Mouse (Mus musculus): ENCODE results near the gene Gid8. TPM values are rescaled to one million over a fixed set of nuclear protein-coding genes. Genes with fewer than 3 reads are reported as not detected.

The Gid8 gene
- polyA plus RNA-seq, 1 experiment = 35.5 TPM

- no peak for TF ChIP-seq POLR2A (IDR thresholded peaks at IDR 0.05; ENCODE audit: control insufficient read depth, extremely low read depth, insufficient read depth, low read length, poor library complexity)
- no peak for TF ChIP-seq CTCF (IDR thresholded peaks at IDR 0.05; ENCODE audit: borderline replicate concordance, control insufficient read depth, extremely low read depth, insufficient read depth, low read length, poor library complexity)
- Histone ChIP-seq H3K4me1 (replicated peaks; ENCODE audit: control insufficient read depth, insufficient read depth, low read length) (peaks cover 4% of the 10 kb centered on the region; the same call in 1 of the 2 replicates), H3K4me3 (ENCODE audit: control insufficient read depth, insufficient read depth, low read length) (no peak overlapping the region), H3K27me3 (ENCODE audit: control insufficient read depth, insufficient read depth, low read length) (no peaks in the 10 kb centered on the region), H3K27ac (ENCODE audit: control insufficient read depth, insufficient read depth, low read length) (no peak overlapping the region), H3K36me3 (ENCODE audit: control insufficient read depth, insufficient read depth, low read length) (peaks cover 77% of the 10 kb centered on the region)
- 66% methylated on average over 4 of the region's 4 CpGs for WGBS
- DNase-seq = no peak
Observed at GRCm38 (mm10) chr2:180684031-180684430, 25.9 kb upstream of the Gid8 start.

GRCm38 (mm10) chr2:180689841-180690240, 20.1 kb upstream of the Gid8 start:
- DNase-seq = no peak
- no peak overlapping the region for H3K4me3 ChIP-seq (ENCODE audit: control insufficient read depth, insufficient read depth, low read length)
- H3K4me1 ChIP-seq (replicated peaks; ENCODE audit: control insufficient read depth, insufficient read depth, low read length) = peaks cover 6% of the 10 kb centered on the region
- no peak for TF ChIP-seq POLR2A (IDR thresholded peaks at IDR 0.05; ENCODE audit: control insufficient read depth, extremely low read depth, insufficient read depth, low read length, poor library complexity)
- no peak for TF ChIP-seq CTCF (IDR thresholded peaks at IDR 0.05; ENCODE audit: borderline replicate concordance, control insufficient read depth, extremely low read depth, insufficient read depth, low read length, poor library complexity)
- H3K36me3 ChIP-seq (ENCODE audit: control insufficient read depth, insufficient read depth, low read length) = peaks cover 57% of the 10 kb centered on the region
- no peak overlapping the region for H3K27ac ChIP-seq (ENCODE audit: control insufficient read depth, insufficient read depth, low read length)
- WGBS = 63% methylated on average over 5 of the region's 5 CpGs
- no peaks in the 10 kb centered on the region for H3K27me3 ChIP-seq (ENCODE audit: control insufficient read depth, insufficient read depth, low read length)

GRCm38 (mm10) chr2:180692630-180693029, 17.3 kb upstream of the Gid8 start:
- Histone ChIP-seq H3K27me3 (ENCODE audit: control insufficient read depth, insufficient read depth, low read length) (no peaks in the 10 kb centered on the region), H3K27ac (ENCODE audit: control insufficient read depth, insufficient read depth, low read length) (no peak overlapping the region), H3K36me3 (ENCODE audit: control insufficient read depth, insufficient read depth, low read length) (peaks cover 30% of the 10 kb centered on the region), H3K4me1 (replicated peaks; ENCODE audit: control insufficient read depth, insufficient read depth, low read length) (peaks cover 8% of the 10 kb centered on the region), H3K4me3 (ENCODE audit: control insufficient read depth, insufficient read depth, low read length) (no peak overlapping the region)
- DNase-seq = no peak
- no peak for TF ChIP-seq CTCF (IDR thresholded peaks at IDR 0.05; ENCODE audit: borderline replicate concordance, control insufficient read depth, extremely low read depth, insufficient read depth, low read length, poor library complexity)
- no peak for TF ChIP-seq POLR2A (IDR thresholded peaks at IDR 0.05; ENCODE audit: control insufficient read depth, extremely low read depth, insufficient read depth, low read length, poor library complexity)
- 3% methylated on average over 1 of the region's 1 CpGs for WGBS

GRCm38 (mm10) chr2:180695176-180695575, 14.7 kb upstream of the Gid8 start:
- Histone ChIP-seq H3K4me1 (replicated peaks; ENCODE audit: control insufficient read depth, insufficient read depth, low read length) (peaks cover 10% of the 10 kb centered on the region), H3K36me3 (ENCODE audit: control insufficient read depth, insufficient read depth, low read length) (peaks cover 4% of the 10 kb centered on the region), H3K27me3 (ENCODE audit: control insufficient read depth, insufficient read depth, low read length) (no peaks in the 10 kb centered on the region), H3K4me3 (ENCODE audit: control insufficient read depth, insufficient read depth, low read length) (no peak overlapping the region), H3K27ac (ENCODE audit: control insufficient read depth, insufficient read depth, low read length) (no peak overlapping the region)
- WGBS = 45% methylated on average over 2 of the region's 2 CpGs
- DNase-seq = no peak
- TF ChIP-seq POLR2A (IDR thresholded peaks at IDR 0.05; ENCODE audit: control insufficient read depth, extremely low read depth, insufficient read depth, low read length, poor library complexity) = no peak
- TF ChIP-seq CTCF (IDR thresholded peaks at IDR 0.05; ENCODE audit: borderline replicate concordance, control insufficient read depth, extremely low read depth, insufficient read depth, low read length, poor library complexity) = no peak

GRCm38 (mm10) chr2:180700457-180700856, 9.5 kb upstream of the Gid8 start:
- no peak overlapping the region for H3K27ac ChIP-seq (ENCODE audit: control insufficient read depth, insufficient read depth, low read length)
- WGBS = 33% methylated on average over 5 of the region's 5 CpGs
- no peaks in the 10 kb centered on the region for H3K27me3 ChIP-seq (ENCODE audit: control insufficient read depth, insufficient read depth, low read length)
- no peak for DNase-seq
- TF ChIP-seq CTCF (IDR thresholded peaks at IDR 0.05; ENCODE audit: borderline replicate concordance, control insufficient read depth, extremely low read depth, insufficient read depth, low read length, poor library complexity) (no peak), POLR2A (IDR thresholded peaks at IDR 0.05; ENCODE audit: control insufficient read depth, extremely low read depth, insufficient read depth, low read length, poor library complexity) (no peak)
- no peak overlapping the region for H3K4me3 ChIP-seq (ENCODE audit: control insufficient read depth, insufficient read depth, low read length)
- H3K4me1 ChIP-seq (replicated peaks; ENCODE audit: control insufficient read depth, insufficient read depth, low read length) = peaks cover 22% of the 10 kb centered on the region
- H3K36me3 ChIP-seq (ENCODE audit: control insufficient read depth, insufficient read depth, low read length) = no peaks in the 10 kb centered on the region

GRCm38 (mm10) chr2:180701053-180701766, 8.7 kb upstream of the Gid8 start:
- Histone ChIP-seq H3K4me1 (replicated peaks; ENCODE audit: control insufficient read depth, insufficient read depth, low read length) (peaks cover 23% of the 10 kb centered on the region), H3K4me3 (ENCODE audit: control insufficient read depth, insufficient read depth, low read length) (peak overlapping the region; percentile 85), H3K27me3 (ENCODE audit: control insufficient read depth, insufficient read depth, low read length) (no peaks in the 10 kb centered on the region), H3K36me3 (ENCODE audit: control insufficient read depth, insufficient read depth, low read length) (no peaks in the 10 kb centered on the region), H3K27ac (ENCODE audit: control insufficient read depth, insufficient read depth, low read length) (peak overlapping the region; percentile 65; the same call in 1 of the 2 replicates)
- TF ChIP-seq CTCF (IDR thresholded peaks at IDR 0.05; ENCODE audit: borderline replicate concordance, control insufficient read depth, extremely low read depth, insufficient read depth, low read length, poor library complexity) = no peak
- no peak for TF ChIP-seq POLR2A (IDR thresholded peaks at IDR 0.05; ENCODE audit: control insufficient read depth, extremely low read depth, insufficient read depth, low read length, poor library complexity)
- DNase-seq = no peak
- under 1% methylated on average over 26 of the region's 26 CpGs for WGBS
